Mouse (Mus musculus) myocyte (in vitro differentiated cells): Measurements from ENCODE around the gene Rwdd4a. TPM values are rescaled to one million over a fixed set of nuclear protein-coding genes. Genes with fewer than 3 reads are reported as not detected.

Experiments used
- H3K27me3 ChIP-seq: one replicate; pipeline ENCODE4 v1.6.1; 2011; ENCODE audit not compliant: control insufficient read depth, insufficient read depth, insufficient read length
- H3K36me3 ChIP-seq: one replicate; pipeline ENCODE4 v1.6.1; 2011; ENCODE audit not compliant: control insufficient read depth, insufficient read depth
- H3K4me2 ChIP-seq: one replicate; pipeline ENCODE4 v1.6.1; 2011; ENCODE audit warnings: low read depth, control low read depth
- H3K4me3 ChIP-seq: one replicate; pipeline ENCODE4 v1.5.1; 2011; ENCODE audit warnings: mild to moderate bottlenecking, control low read depth, moderate library complexity
- H3K79me2 ChIP-seq: one replicate; pipeline ENCODE4 v1.6.1; 2011; ENCODE audit not compliant: control insufficient read depth, insufficient read depth
- H3ac ChIP-seq: one replicate; pipeline ENCODE4 v1.6.1; 2011; ENCODE audit not compliant: control insufficient read depth, insufficient read length
- CEBPB ChIP-seq: IDR thresholded peaks from 2 replicates; pipeline ENCODE4 v1.6.1; 2011; ENCODE audit warnings: mild to moderate bottlenecking, moderate library complexity; ENCODE audit not compliant: poor library complexity, insufficient read depth, severe bottlenecking
- E2F4 ChIP-seq: IDR thresholded peaks from one replicate; pipeline ENCODE4 v1.6.1; 2011; ENCODE audit warnings: mild to moderate bottlenecking, control low read depth, moderate library complexity; ENCODE audit not compliant: insufficient read depth
- MAX ChIP-seq: IDR thresholded peaks from one replicate; pipeline ENCODE4 v1.6.1; 2011; ENCODE audit warnings: low read depth, mild to moderate bottlenecking, control low read depth
- MYOD1 ChIP-seq, 3 experiments: IDR thresholded peaks; one replicate each; pipeline ENCODE4 v1.6.1; 2011; ENCODE audit warnings: control low read depth in 2 of 3, low read depth in 2 of 3, mild to moderate bottlenecking in 2 of 3, moderate library complexity in 1 of 3; ENCODE audit not compliant: insufficient read length in 2 of 3, control insufficient read depth in 1 of 3
- MYOG ChIP-seq, 3 experiments: IDR thresholded peaks; one replicate each; pipeline ENCODE4 v1.6.1; 2011; ENCODE audit warnings: control low read depth in 2 of 3, low read depth in 2 of 3, mild to moderate bottlenecking in 2 of 3; ENCODE audit not compliant: insufficient read length in 2 of 3, control insufficient read depth in 1 of 3, insufficient read depth in 1 of 3
- POLR2A ChIP-seq: IDR thresholded peaks from one replicate; pipeline ENCODE4 v1.6.1; 2011; ENCODE audit warnings: low read depth, mild to moderate bottlenecking, control low read depth, moderate library complexity; ENCODE audit not compliant: insufficient read length
- POLR2AphosphoS2 ChIP-seq: IDR thresholded peaks from one replicate; pipeline ENCODE4 v1.6.1; 2011; ENCODE audit warnings: low read depth, control low read depth; ENCODE audit not compliant: insufficient read length
- REST ChIP-seq: IDR thresholded peaks from one replicate; pipeline ENCODE4 v1.6.1; 2011; ENCODE audit warnings: mild to moderate bottlenecking, control low read depth, moderate library complexity; ENCODE audit not compliant: insufficient read depth, insufficient read length
- SRF ChIP-seq: IDR thresholded peaks from one replicate; pipeline ENCODE4 v1.6.1; 2011; ENCODE audit warnings: low read depth; ENCODE audit not compliant: control insufficient read depth, insufficient read length
- TCF12 ChIP-seq: IDR thresholded peaks from one replicate; pipeline ENCODE4 v1.6.1; 2011; ENCODE audit warnings: mild to moderate bottlenecking, control low read depth; ENCODE audit not compliant: poor library complexity, insufficient read depth, severe bottlenecking
- TCF3 ChIP-seq: IDR thresholded peaks from one replicate; pipeline ENCODE4 v1.6.1; 2011; ENCODE audit warnings: low read depth, control low read depth; ENCODE audit not compliant: insufficient read length
- USF1 ChIP-seq: IDR thresholded peaks from one replicate; pipeline ENCODE4 v1.6.1; 2011; ENCODE audit warnings: low read depth, mild to moderate bottlenecking, control low read depth, moderate library complexity
- polyA plus RNA-seq: library from polyadenylated mRNA; unstranded; fragments of >200 nt; fragmentation: generic; extraction: Trizol; gene quantifications from one replicate; pipeline ENCODE4 v1.2.1, GENCODE M21; 2012; ENCODE audit warnings: missing spikeins

Rwdd4a gene
- polyA plus RNA-seq, 1 experiment: 15.5 TPM

GRCm38 (mm10) chr8:47495428-47495827 lies 38.0 kb upstream of the Rwdd4a start:
- no peaks in the 10 kb centered on the region for H3K27me3 ChIP-seq
- H3K36me3 ChIP-seq: peaks cover 43% of the 10 kb centered on the region
- TF ChIP-seq REST: no peak
- TF ChIP-seq MYOG (IDR thresholded peaks at IDR 0.05; ENCODE audit: control insufficient read depth in 1 of 3, insufficient read depth in 1 of 3, insufficient read length in 2 of 3, low read depth in 2 of 3): no peak
- no peak for TF ChIP-seq MAX
- TF ChIP-seq TCF12: no peak
- H3K4me2 ChIP-seq: no peak overlapping the region
- H3K4me3 ChIP-seq: no peak overlapping the region
- H3K79me2 ChIP-seq: no peaks in the 10 kb centered on the region
- no peak overlapping the region for H3ac ChIP-seq

GRCm38 (mm10) chr8:47501994-47502393 lies 31.5 kb upstream of the Rwdd4a start:
- H3K4me2 ChIP-seq: no peak overlapping the region
- H3K79me2 ChIP-seq: no peaks in the 10 kb centered on the region
- no peak overlapping the region for H3ac ChIP-seq
- H3K36me3 ChIP-seq: peaks cover 41% of the 10 kb centered on the region
- H3K4me3 ChIP-seq: no peak overlapping the region
- no peaks in the 10 kb centered on the region for H3K27me3 ChIP-seq
- TF ChIP-seq E2F4 (no peak), TCF12 (no peak), POLR2A (no peak)

GRCm38 (mm10) chr8:47502546-47502945 lies 30.9 kb upstream of the Rwdd4a start:
- H3K79me2 ChIP-seq: no peaks in the 10 kb centered on the region
- H3K4me3 ChIP-seq: no peak overlapping the region
- H3K36me3 ChIP-seq: peaks cover 37% of the 10 kb centered on the region
- TF ChIP-seq TCF3: no peak
- TF ChIP-seq TCF12: no peak
- no peak for TF ChIP-seq MYOG (IDR thresholded peaks at IDR 0.05; ENCODE audit: control insufficient read depth in 1 of 3, insufficient read depth in 1 of 3, insufficient read length in 2 of 3, low read depth in 2 of 3)
- no peak for TF ChIP-seq MYOD1 (IDR thresholded peaks at IDR 0.05; ENCODE audit: control insufficient read depth in 1 of 3, insufficient read length in 2 of 3, low read depth in 2 of 3)
- TF ChIP-seq POLR2AphosphoS2: no peak
- H3K27me3 ChIP-seq: no peaks in the 10 kb centered on the region
- no peak overlapping the region for H3K4me2 ChIP-seq
- H3ac ChIP-seq: no peak overlapping the region

- H3K4me2 ChIP-seq: no peak overlapping the region
- no peak overlapping the region for H3K4me3 ChIP-seq
- H3ac ChIP-seq: no peak overlapping the region
- H3K36me3 ChIP-seq: peaks cover 38% of the 10 kb centered on the region
- no peaks in the 10 kb centered on the region for H3K27me3 ChIP-seq
- no peaks in the 10 kb centered on the region for H3K79me2 ChIP-seq
- TF ChIP-seq POLR2AphosphoS2: no peak
- no peak for TF ChIP-seq CEBPB
- TF ChIP-seq POLR2A: no peak
- no peak for TF ChIP-seq MYOD1 (IDR thresholded peaks at IDR 0.05; ENCODE audit: control insufficient read depth in 1 of 3, insufficient read length in 2 of 3, low read depth in 2 of 3)
- no peak for TF ChIP-seq E2F4
- no peak for TF ChIP-seq TCF12
These were observed 28.0 kb upstream of the Rwdd4a start for GRCm38 (mm10) chr8:47505431-47505830.

GRCm38 (mm10) chr8:47510930-47511329 lies 22.5 kb upstream of the Rwdd4a start:
- no peak overlapping the region for H3K4me2 ChIP-seq
- TF ChIP-seq TCF12 (no peak), REST (no peak), SRF (no peak)
- no peaks in the 10 kb centered on the region for H3K27me3 ChIP-seq
- H3K36me3 ChIP-seq: peaks cover 38% of the 10 kb centered on the region
- no peak overlapping the region for H3ac ChIP-seq
- H3K79me2 ChIP-seq: no peaks in the 10 kb centered on the region
- H3K4me3 ChIP-seq: no peak overlapping the region

- no peaks in the 10 kb centered on the region for H3K79me2 ChIP-seq
- peaks cover 30% of the 10 kb centered on the region for H3K36me3 ChIP-seq
- no peak overlapping the region for H3K4me3 ChIP-seq
- no peaks in the 10 kb centered on the region for H3K27me3 ChIP-seq
- no peak overlapping the region for H3K4me2 ChIP-seq
- no peak overlapping the region for H3ac ChIP-seq
- no peak for TF ChIP-seq POLR2A
- TF ChIP-seq MAX: no peak
- TF ChIP-seq POLR2AphosphoS2: no peak
- no peak for TF ChIP-seq E2F4
- no peak for TF ChIP-seq MYOD1 (IDR thresholded peaks at IDR 0.05; ENCODE audit: control insufficient read depth in 1 of 3, insufficient read length in 2 of 3, low read depth in 2 of 3)
- no peak for TF ChIP-seq MYOG (IDR thresholded peaks at IDR 0.05; ENCODE audit: control insufficient read depth in 1 of 3, insufficient read depth in 1 of 3, insufficient read length in 2 of 3, low read depth in 2 of 3)
- TF ChIP-seq SRF: no peak
- TF ChIP-seq CEBPB: no peak
- TF ChIP-seq REST: no peak
- no peak for TF ChIP-seq TCF12
- TF ChIP-seq USF1: no peak
- TF ChIP-seq TCF3: no peak
These were observed 19.9 kb upstream of the Rwdd4a start for GRCm38 (mm10) chr8:47513601-47514000.
